Mouse (Mus musculus) liver, postnatal 0 days (tissue): ENCODE results near the gene Dbil5.

ENCODE experiments used
- CTCF ChIP-seq: sonication (generic); IDR thresholded peaks from 2 replicates; pipeline ENCODE4 v1.5.1; 2016; ENCODE audit warnings: antibody characterized with exemption, low read depth
- EP300 ChIP-seq: IDR thresholded peaks from 2 replicates; pipeline ENCODE4 v1.6.1; 2016; ENCODE audit warnings: antibody characterized with exemption, low read depth, mild to moderate bottlenecking

- TF ChIP-seq CTCF (no peak), EP300 (no peak)
These were observed 40.0 kb downstream of the Dbil5 start for GRCm38 (mm10) chr11:76257386-76257785.
